Mouse (Mus musculus): ENCODE measurements around the gene Cyb5d1.

Gene Cyb5d1

GRCm38 (mm10) chr11:69364376-69364775 lies 31.1 kb downstream of the Cyb5d1 start:
- no peak for DNase-seq (ENCODE audit: low spot score in 2 of 2)

- no peak for DNase-seq (ENCODE audit: low spot score in 2 of 2)
Measured at GRCm38 (mm10) chr11:69362479-69362878, 33.0 kb downstream of the Cyb5d1 start.

GRCm38 (mm10) chr11:69362021-69362420 lies 33.4 kb downstream of the Cyb5d1 start:
- DNase-seq (ENCODE audit: low spot score in 2 of 2): no peak

GRCm38 (mm10) chr11:69357690-69358089 lies 37.7 kb downstream of the Cyb5d1 start:
- no peak for DNase-seq (ENCODE audit: low spot score in 2 of 2)

GRCm38 (mm10) chr11:69356544-69356943 lies 38.9 kb downstream of the Cyb5d1 start:
- no peak for DNase-seq (ENCODE audit: low spot score in 2 of 2)

GRCm38 (mm10) chr11:69346441-69346840 lies 49.0 kb downstream of the Cyb5d1 start:
- no peak for DNase-seq (ENCODE audit: low spot score in 2 of 2)

Data from spleen, postnatal 4 days (tissue).